Mouse (Mus musculus) ES-E14 (cell line): ENCODE measurements at regions not wholly inside any gene's neighbourhood (a gene's known extent, or its start where the extent isn't known, plus 50 kb on each side); places are given as distances from the start of the nearest gene placed in this dataset.

Source experiments
- CHD2 ChIP-seq: IDR thresholded peaks from 2 replicates; pipeline ENCODE4 v1.6.1; 2014; ENCODE audit warnings: mild to moderate bottlenecking, low read depth, low read length, inconsistent platforms
- HCFC1 ChIP-seq: IDR thresholded peaks from 2 replicates; pipeline ENCODE4 v1.6.1; 2012; ENCODE audit warnings: low read length, inconsistent platforms, borderline replicate concordance; ENCODE audit not compliant: insufficient read depth
- ZC3H11A ChIP-seq: IDR thresholded peaks from 2 replicates; pipeline ENCODE4 v1.6.1; 2012; ENCODE audit warnings: low read depth, mild to moderate bottlenecking, inconsistent platforms, low read length, borderline replicate concordance
- ZNF384 ChIP-seq: IDR thresholded peaks from 2 replicates; pipeline ENCODE4 v1.6.1; 2012; ENCODE audit warnings: low read depth, low read length, inconsistent platforms

DNA sequence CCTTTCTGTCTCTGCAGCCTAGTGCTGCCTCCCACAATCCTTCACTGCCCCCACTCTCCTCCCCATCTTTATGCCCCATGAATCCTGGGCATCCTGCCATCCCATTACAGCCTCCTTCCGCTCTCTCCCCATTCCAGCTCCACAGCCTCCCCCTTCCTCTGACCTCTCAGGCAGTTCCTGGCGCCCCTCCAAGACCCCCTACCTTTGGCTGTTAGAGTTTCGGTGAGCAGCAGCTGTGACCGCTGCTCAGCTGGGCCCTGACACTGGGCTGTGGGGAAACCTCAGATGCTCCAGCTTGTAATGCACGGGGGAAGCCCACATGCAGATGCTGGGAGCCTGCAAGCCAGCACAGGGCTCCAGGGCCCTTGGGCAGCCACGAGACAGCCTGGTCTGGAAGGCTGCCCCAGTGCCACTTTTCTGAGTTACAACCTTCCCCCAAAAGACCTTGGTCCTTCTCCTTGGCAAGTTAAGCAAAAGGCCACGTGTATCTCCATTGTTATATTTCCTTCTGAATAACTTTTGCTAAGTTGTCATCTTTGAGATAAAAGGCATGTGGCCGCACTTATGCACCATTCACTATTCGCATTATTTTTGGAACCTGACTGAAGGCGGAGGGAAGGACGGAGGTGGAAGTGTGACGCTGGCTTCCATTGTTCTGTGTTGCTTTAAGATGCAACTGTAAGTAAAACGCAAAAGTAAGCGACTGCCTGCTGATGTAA is 330.6 kb upstream of the Mki67 start:
- no peak for TF ChIP-seq CHD2
- TF ChIP-seq HCFC1: no peak
- TF ChIP-seq ZNF384: no peak
- TF ChIP-seq ZC3H11A: no peak
